In the genomic region with DNA sequence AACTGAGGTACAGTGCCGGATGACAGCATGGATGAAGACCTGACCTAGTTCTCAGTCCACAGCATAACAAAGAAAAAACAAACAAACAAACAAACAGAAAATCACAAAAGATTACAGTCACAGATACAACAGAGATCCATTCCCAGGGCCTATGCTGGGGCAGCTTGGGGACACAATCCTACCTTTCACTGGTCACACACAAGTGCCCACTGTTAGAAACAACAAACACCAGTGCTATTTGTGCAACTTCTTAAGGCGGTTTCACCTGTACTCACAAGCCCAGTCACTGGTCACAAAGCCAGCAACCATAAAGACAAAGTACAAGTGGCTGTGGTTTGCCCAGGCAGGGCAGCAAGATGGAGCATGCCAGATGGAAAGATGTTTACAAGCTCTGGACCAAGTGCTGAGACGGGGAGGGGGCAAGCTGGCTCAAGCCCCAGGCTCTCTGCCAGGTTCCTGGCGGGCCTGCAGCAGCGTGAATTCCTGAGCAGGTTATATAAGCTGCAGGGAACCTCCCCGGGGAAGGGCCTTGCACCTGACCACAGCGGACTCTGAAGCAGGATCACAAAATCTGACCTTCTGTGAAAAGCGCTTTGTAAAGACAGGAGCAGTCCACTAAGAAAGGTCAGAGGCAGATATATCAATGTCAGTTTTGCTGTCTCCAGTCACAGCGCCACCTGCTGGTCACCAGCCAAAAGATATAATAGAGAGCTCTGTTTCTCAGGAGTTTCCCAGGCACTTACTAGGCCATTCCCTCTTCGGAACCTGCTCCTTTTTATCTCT, we compare ENCODE assay signal across 7 mouse cellular contexts.
A peak's percentile ranks its signal among the peaks of the same experiment; 100 is the strongest.
DNase-seq lines count a peak whose midpoint lies in the region; ATAC-seq and TF ChIP-seq lines count a peak whose summit lies in the region.

No protein-coding gene starts in this region.

- H3K27me3 ChIP-seq in embryonic facial prominence, embryonic 10.5 days (replicated peaks; ENCODE audit: low read depth, poor library complexity, severe bottlenecking): no peaks in the 10 kb centered on the region
- H3K27me3 ChIP-seq in intestine, postnatal 0 days (replicated peaks; ENCODE audit: control insufficient read depth, insufficient read depth, low read length): no peaks in the 10 kb centered on the region
- H3K27me3 ChIP-seq in midbrain, embryonic 13.5 days: no peaks in the 10 kb centered on the region

- no peak overlapping the region for H3K4me2 ChIP-seq in intestine, postnatal 0 days (replicated peaks; ENCODE audit: low read depth)
- H3K4me2 ChIP-seq in midbrain, embryonic 13.5 days (replicated peaks): no peak overlapping the region

- 50% methylated on average over 10 of the region's 10 CpGs for WGBS in embryonic facial prominence, embryonic 10.5 days
- WGBS in intestine, postnatal 0 days: 37% methylated on average over 10 of the region's 10 CpGs
- 40% methylated on average over 10 of the region's 10 CpGs for WGBS in midbrain, embryonic 13.5 days

- peak; percentile 85 for TF ChIP-seq CTCF in intestine, postnatal 0 days (IDR thresholded peaks at IDR 0.05; ENCODE audit: low read depth)

- DNase-seq in adrenal gland, postnatal 25 days: peak; percentile 86
- DNase-seq in embryonic facial prominence, embryonic 10.5 days (ENCODE audit: low spot score): peak; percentile 77
- peak; percentile 90 for DNase-seq in gonadal fat pad, adult 2 months (ENCODE audit: low read depth)
- peak; percentile 75 to 77 for DNase-seq in left cerebral cortex, postnatal 25 days (ENCODE audit: low spot score in 2 of 2)
- DNase-seq in spleen, adult 18-20 months: peak; percentile 12 to 63

- peak; percentile 36 for ATAC-seq in intestine, postnatal 0 days
- ATAC-seq in midbrain, embryonic 13.5 days: peak; percentile 68

- H3K27ac ChIP-seq in embryonic facial prominence, embryonic 10.5 days (replicated peaks): 0 out of 2 replicates have a peak overlapping the region, but pooled peaks have one; percentile 15
- H3K27ac ChIP-seq in intestine, postnatal 0 days (ENCODE audit: low read depth, low read length): peak overlapping the region; percentile 55; the same call in 1 of the 2 replicates
- H3K27ac ChIP-seq in midbrain, embryonic 13.5 days: no peak overlapping the region

- H3K9me3 ChIP-seq in embryonic facial prominence, embryonic 10.5 days: no peaks in the 10 kb centered on the region
- no peaks in the 10 kb centered on the region for H3K9me3 ChIP-seq in intestine, postnatal 0 days (ENCODE audit: control insufficient read depth)
- no peaks in the 10 kb centered on the region for H3K9me3 ChIP-seq in midbrain, embryonic 13.5 days

- H3K4me3 ChIP-seq in embryonic facial prominence, embryonic 10.5 days: no peak overlapping the region
- no peak overlapping the region for H3K4me3 ChIP-seq in intestine, postnatal 0 days (ENCODE audit: low read depth, low read length)
- H3K4me3 ChIP-seq in midbrain, embryonic 13.5 days (replicated peaks): no peak overlapping the region

- peaks cover 78% of the 10 kb centered on the region for H3K36me3 ChIP-seq in embryonic facial prominence, embryonic 10.5 days (replicated peaks)
- peaks cover 40% of the 10 kb centered on the region for H3K36me3 ChIP-seq in intestine, postnatal 0 days (ENCODE audit: control insufficient read depth, insufficient read depth)
- H3K36me3 ChIP-seq in midbrain, embryonic 13.5 days: no peaks in the 10 kb centered on the region

- intact Hi-C loops in left cerebral cortex, postnatal 25 days (cut with DNase I): loop anchor here (1.0 to 5.0 kb wide), 2 partner anchors 56 to 99 kb away; no protein-coding TSS in a partner anchor

- H3K9ac ChIP-seq in intestine, postnatal 0 days (ENCODE audit: low read depth, low read length): no peak overlapping the region
- no peak overlapping the region for H3K9ac ChIP-seq in midbrain, embryonic 13.5 days (replicated peaks)

- peaks cover 10% of the 10 kb centered on the region for H3K4me1 ChIP-seq in embryonic facial prominence, embryonic 10.5 days
- H3K4me1 ChIP-seq in intestine, postnatal 0 days (replicated peaks; ENCODE audit: control insufficient read depth, insufficient read depth, low read length): 0 out of 2 replicates have a peak, but pooled peaks cover 3% of the 10 kb centered on the region
- peaks cover 15% of the 10 kb centered on the region for H3K4me1 ChIP-seq in midbrain, embryonic 13.5 days (replicated peaks)

Comparison
In these comparisons a context has a peak if more than half of its experiments do, and no peak if none do; other contexts are left out.
1. DNase-seq: peak in every context shown above with its lines; median percentile 90 in gonadal fat pad, adult 2 months; 86 in adrenal gland, postnatal 25 days; 77 in embryonic facial prominence, embryonic 10.5 days; 76 in left cerebral cortex, postnatal 25 days; 38 in spleen, adult 18-20 months.